Mouse (Mus musculus) brain, adult 2 months (tissue): ENCODE measurements around the gene Gm3633.
"Not testable (repeated sequence)": the region's sequence is repeated elsewhere in the genome, so short reads cannot be mapped to it uniquely, and the experiment has no call there.

Source experiments
- DNase-seq: peaks from one replicate; pipeline ENCODE4 v3.0.0; 2011; ENCODE audit warnings: low read depth, low spot score

Gm3633 gene

DNA sequence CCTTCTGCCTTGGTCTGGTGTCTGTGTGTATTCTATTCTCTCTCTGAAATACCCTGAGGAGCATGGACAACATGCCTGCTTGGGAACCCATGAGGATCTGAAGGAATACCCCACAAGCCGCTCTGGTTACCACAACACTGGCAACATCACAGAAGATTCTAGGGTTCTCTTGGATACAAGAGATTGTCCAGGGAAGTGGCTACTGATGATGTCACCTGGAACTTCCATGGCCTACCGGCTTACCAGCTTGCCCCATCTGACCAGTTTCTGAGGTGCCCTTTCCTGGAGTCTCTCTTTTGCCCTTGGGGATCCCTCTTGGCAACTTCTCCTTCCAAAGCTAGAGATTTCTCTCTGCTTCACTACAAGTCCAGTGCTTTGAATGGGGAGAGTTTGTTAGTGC lies at the start of gene Gm3633:
Gene Gm3633 (minus strand): TSS at position 101 of the 400 bp plus-strand sequence.
- not testable (repeated sequence) for DNase-seq

DNA sequence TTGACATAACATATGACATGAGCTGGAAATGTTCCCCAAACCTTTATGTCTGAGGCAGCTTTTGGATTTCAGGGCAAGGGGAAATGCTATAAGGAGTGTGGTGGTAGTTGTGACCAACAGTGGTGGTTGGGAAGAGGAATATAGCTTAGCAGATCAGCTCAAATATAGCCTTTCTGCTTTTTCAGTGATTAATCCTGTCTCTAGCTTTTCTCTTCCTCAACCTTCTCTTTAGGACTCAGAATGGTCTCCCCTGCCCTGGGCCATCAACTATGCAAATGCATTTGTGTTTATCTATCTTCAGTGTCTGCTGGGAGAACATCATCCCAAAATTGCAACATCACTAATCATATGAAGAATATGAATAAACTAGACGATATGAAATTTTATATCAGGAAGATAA lies 13.9 kb upstream of the Gm3633 start, which contains the start of gene Gm10378:
Gene Gm10378 (plus strand): TSS at position 301 of the 400 bp plus-strand sequence.
- not testable (repeated sequence) for DNase-seq

DNA sequence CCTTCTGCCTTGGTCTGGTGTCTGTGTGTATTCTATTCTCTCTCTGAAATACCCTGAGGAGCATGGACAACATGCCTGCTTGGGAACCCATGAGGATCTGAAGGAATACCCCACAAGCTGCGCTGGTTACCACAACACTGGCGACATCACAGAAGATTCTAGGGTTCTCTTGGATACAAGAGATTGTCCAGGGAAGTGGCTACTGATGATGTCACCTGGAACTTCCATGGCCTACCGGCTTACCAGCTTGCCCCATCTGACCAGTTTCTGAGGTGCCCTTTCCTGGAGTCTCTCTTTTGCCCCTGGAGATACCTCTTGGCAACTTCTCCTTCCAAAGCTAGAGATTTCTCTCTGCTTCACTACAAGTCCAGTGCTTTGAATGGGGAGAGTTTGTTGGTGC lies 41.9 kb downstream of the Gm3633 start, which contains the start of gene Gm17124:
Gene Gm17124 (minus strand): TSS at position 101 of the 400 bp plus-strand sequence.
- DNase-seq, result not testable (repeated sequence)
